Mouse (Mus musculus) heart, embryonic 16.5 days (tissue): Measurements from ENCODE around the gene Aknad1. TPM values are rescaled to one million over a fixed set of nuclear protein-coding genes. Genes with fewer than 3 reads are reported as not detected.

Experiments used
- ATAC-seq: fragments of 200-750 bp; cut with Nextera tagmentation; replicated peaks from 2 replicates; pipeline ENCODE4 v1.8.0; 2017; ENCODE audit warnings: moderate number of reproducible peaks; ENCODE audit not compliant: insufficient read depth, low FRiP score; ENCODE audit errors: extremely low read depth
- H3K27ac ChIP-seq: fragments of 300-500 bp; sonication (generic); 2 replicates; pipeline ENCODE4 v1.5.1; 2014; ENCODE audit warnings: mild to moderate bottlenecking, low read length, control low read depth, moderate library complexity
- H3K27me3 ChIP-seq: fragments of 300-500 bp; sonication (generic); 2 replicates; pipeline ENCODE4 v1.6.1; 2014; ENCODE audit warnings: low read length, mixed read lengths; ENCODE audit not compliant: control insufficient read depth, insufficient read depth
- H3K36me3 ChIP-seq: fragments of 300-500 bp; sonication (generic); 2 replicates; pipeline ENCODE4 v1.6.1; 2014; ENCODE audit not compliant: control insufficient read depth, insufficient read depth
- H3K4me1 ChIP-seq: fragments of 300-500 bp; sonication (generic); 2 replicates; pipeline ENCODE4 v1.6.1; 2014; ENCODE audit warnings: low read length, mixed read lengths; ENCODE audit not compliant: control insufficient read depth, insufficient read depth
- H3K4me2 ChIP-seq: fragments of 300-500 bp; sonication (generic); 2 replicates; pipeline ENCODE4 v1.6.1; 2014; ENCODE audit warnings: low read depth, mild to moderate bottlenecking, control low read depth, low read length
- H3K4me3 ChIP-seq: fragments of 300-500 bp; sonication (generic); 2 replicates; pipeline ENCODE4 v1.5.1; 2014; ENCODE audit warnings: mild to moderate bottlenecking, control low read depth, low read length
- H3K9ac ChIP-seq: fragments of 300-500 bp; sonication (generic); 2 replicates; pipeline ENCODE4 v1.6.1; 2014; ENCODE audit warnings: low read length, control low read depth
- H3K9me3 ChIP-seq: fragments of 300-500 bp; sonication (generic); replicated peaks from 2 replicates; pipeline ENCODE4 v1.6.1; 2016; ENCODE audit warnings: low read length; ENCODE audit not compliant: control insufficient read depth
- WGBS: fragments of 180-500 bp; shearing (Covaris S2); extraction: QIAGEN DNeasy Blood & Tissue Kit; methylation state at CpG from one replicate; pipeline ENCODE4 v1.1.7; 2014; 5-methylcytosine and 5-hydroxymethylcytosine counted together
- polyA plus RNA-seq: library from polyadenylated mRNA; unstranded; fragments of >200 nt; fragmentation: Nextera tagmentation; extraction: Ambion mirVana; gene quantifications from 2 replicates; pipeline ENCODE4 v1.2.1, GENCODE M21; 2015

Aknad1 gene
- polyA plus RNA-seq, 1 experiment from 2014 or later = not detected

DNA sequence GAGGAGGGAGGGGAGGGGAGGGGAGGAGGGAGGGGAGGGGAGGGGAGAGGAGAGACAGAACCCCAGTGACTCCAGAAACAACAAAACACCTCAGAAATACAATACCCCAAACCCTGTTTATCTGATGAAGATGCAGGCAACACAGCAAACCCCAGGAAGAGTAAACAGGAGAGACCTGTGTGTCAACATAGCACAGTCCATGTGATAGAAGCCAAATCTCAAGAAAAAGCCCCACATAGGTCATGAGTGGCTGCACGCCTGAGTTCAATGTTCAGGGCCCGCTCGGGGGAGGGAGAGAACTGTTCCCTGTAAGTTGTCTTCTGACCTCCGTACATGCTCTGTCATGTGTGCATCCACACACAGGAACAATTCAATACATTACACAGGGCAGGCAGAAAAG lies 56.9 kb downstream of the Aknad1 start:
- no peaks in the 10 kb centered on the region for H3K27me3 ChIP-seq
- no peak for ATAC-seq
- H3K4me2 ChIP-seq = no peak overlapping the region
- H3K36me3 ChIP-seq = peaks cover 43% of the 10 kb centered on the region
- no peak overlapping the region for H3K4me3 ChIP-seq
- no peak overlapping the region for H3K9ac ChIP-seq
- no peaks in the 10 kb centered on the region for H3K4me1 ChIP-seq
- no peaks in the 10 kb centered on the region for H3K9me3 ChIP-seq
- 86% methylated on average over 4 of the region's 4 CpGs for WGBS
- H3K27ac ChIP-seq = no peak overlapping the region

DNA sequence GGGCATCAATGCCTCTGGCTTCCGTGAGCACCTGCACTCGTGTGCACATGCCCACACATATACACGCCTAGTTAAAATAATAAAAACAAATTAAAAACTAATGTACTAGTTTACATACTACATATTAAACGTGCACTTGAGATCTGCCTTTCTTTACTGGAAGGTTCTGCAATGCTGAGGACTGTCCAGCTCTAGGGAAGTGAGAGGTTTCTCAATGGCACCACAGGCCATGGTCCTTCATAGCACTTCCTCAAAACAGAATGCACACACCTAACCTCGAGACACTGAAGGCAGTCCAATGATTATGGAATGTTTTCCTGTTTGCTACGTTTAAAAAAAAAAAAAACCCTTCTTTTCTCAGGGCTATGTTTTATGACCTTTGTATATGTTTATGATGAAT lies 58.3 kb downstream of the Aknad1 start:
- Histone ChIP-seq H3K4me1 (no peaks in the 10 kb centered on the region), H3K9me3 (no peaks in the 10 kb centered on the region), H3K4me2 (no peak overlapping the region), H3K9ac (no peak overlapping the region), H3K4me3 (no peak overlapping the region), H3K27ac (no peak overlapping the region), H3K36me3 (peaks cover 48% of the 10 kb centered on the region), H3K27me3 (no peaks in the 10 kb centered on the region)
- no peak for ATAC-seq
- 87% methylated on average over 6 of the region's 6 CpGs for WGBS

GRCm38 (mm10) chr3:108798375-108798774 lies 58.9 kb downstream of the Aknad1 start:
- Histone ChIP-seq H3K36me3 (peaks cover 54% of the 10 kb centered on the region), H3K4me3 (no peak overlapping the region), H3K9ac (no peak overlapping the region), H3K4me2 (no peak overlapping the region), H3K27ac (no peak overlapping the region), H3K9me3 (no peaks in the 10 kb centered on the region), H3K4me1 (no peaks in the 10 kb centered on the region), H3K27me3 (no peaks in the 10 kb centered on the region)
- WGBS = 88% methylated on average over 2 of the region's 2 CpGs
- no peak for ATAC-seq

DNA sequence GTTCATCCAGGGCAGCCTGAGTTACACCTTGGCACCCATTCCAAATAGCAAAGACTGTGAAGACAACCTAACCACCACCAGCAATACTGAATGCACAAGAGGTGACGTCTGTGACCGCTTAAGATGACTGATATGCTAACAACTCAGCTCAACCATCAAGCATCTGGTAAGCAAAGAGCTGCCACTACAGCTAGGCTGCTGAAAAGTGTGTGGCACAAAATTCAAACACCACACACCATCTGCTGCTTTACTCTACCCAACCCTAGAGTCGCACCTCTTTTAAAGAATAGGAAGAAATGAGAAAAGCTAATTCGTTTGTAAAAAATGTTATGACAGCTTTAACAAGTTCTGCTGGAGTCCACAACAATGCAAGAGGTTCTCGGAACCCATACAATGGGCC lies 66.2 kb downstream of the Aknad1 start:
- WGBS = 69% methylated on average over 5 of the region's 5 CpGs
- H3K4me3 ChIP-seq = no peak overlapping the region
- peaks cover 33% of the 10 kb centered on the region for H3K36me3 ChIP-seq

DNA sequence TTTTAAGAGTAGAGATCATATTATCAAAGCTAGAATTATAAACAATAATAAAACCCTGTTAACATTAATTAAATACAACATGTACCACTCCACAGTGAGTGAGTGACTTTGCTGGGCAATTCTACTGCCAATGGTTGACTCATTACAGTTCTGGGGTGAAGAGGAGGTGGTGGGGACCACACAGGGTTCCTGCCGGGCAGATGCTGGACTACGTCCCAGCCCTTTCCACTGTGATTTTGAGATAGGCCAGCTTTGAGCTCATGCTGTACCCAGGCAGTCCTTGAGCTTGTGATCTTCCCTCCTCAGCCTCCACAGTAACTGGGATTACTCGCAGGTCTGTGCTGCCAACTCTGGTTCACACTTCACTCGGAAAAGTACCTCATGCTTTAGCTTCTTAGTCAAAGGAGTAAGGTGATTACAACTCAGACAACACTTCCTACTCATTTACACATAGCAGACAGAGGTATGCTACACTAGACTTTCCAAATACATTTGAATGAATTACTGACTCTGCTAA lies 71.3 kb downstream of the Aknad1 start:
- H3K4me2 ChIP-seq = no peak overlapping the region
- 59% methylated on average over 4 of the region's 4 CpGs for WGBS
- H3K9me3 ChIP-seq = no peaks in the 10 kb centered on the region
- H3K36me3 ChIP-seq = peaks cover 16% of the 10 kb centered on the region
- no peak; the same call in 1 of the 2 replicates for ATAC-seq
- H3K27ac ChIP-seq = no peak overlapping the region
- H3K27me3 ChIP-seq = no peaks in the 10 kb centered on the region
- H3K4me1 ChIP-seq = peaks cover 4% of the 10 kb centered on the region
- no peak overlapping the region for H3K9ac ChIP-seq
- H3K4me3 ChIP-seq = no peak overlapping the region

More for the DNA sequence above, 66.2 kb downstream of the Aknad1 start:
- H3K9me3 ChIP-seq = no peaks in the 10 kb centered on the region
- no peak overlapping the region for H3K4me2 ChIP-seq
- no peak overlapping the region for H3K9ac ChIP-seq
- no peaks in the 10 kb centered on the region for H3K27me3 ChIP-seq
- ATAC-seq = no peak; the same call in 1 of the 2 replicates
- peaks cover 7% of the 10 kb centered on the region for H3K4me1 ChIP-seq
- H3K27ac ChIP-seq = peak overlapping the region; percentile 29; the same call in 1 of the 2 replicates

- Histone ChIP-seq H3K36me3 (peaks cover 26% of the 10 kb centered on the region), H3K4me2 (no peak overlapping the region), H3K27me3 (no peaks in the 10 kb centered on the region), H3K4me3 (no peak overlapping the region), H3K27ac (no peak overlapping the region), H3K4me1 (0 out of 2 replicates have a peak, but pooled peaks cover 3% of the 10 kb centered on the region), H3K9me3 (no peaks in the 10 kb centered on the region), H3K9ac (no peak overlapping the region)
- no peak for ATAC-seq
- WGBS = 67% methylated on average over 4 of the region's 4 CpGs
Measured at GRCm38 (mm10) chr3:108815631-108816030, 76.2 kb downstream of the Aknad1 start.

DNA sequence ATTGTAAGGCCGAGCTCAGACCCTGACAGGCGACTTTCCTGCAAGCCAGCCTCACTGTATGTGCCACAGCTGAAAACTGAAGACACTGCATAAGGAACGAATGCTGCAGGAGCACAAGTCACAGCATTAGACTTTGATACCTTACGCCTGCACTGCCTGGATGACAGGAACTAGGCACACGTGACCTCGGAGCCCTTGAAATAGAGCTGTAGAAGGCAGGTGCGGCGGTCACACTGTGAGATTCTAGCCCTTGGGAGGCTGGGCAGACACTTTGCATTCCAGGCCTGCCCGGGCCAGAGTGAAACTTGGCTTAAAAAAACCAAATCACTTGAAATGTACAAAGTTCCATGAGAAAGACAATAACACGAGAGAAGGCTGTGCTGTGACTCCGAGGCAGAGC lies 91.0 kb downstream of the Aknad1 start:
- 52% methylated on average over 11 of the region's 11 CpGs for WGBS
- Histone ChIP-seq H3K27me3 (no peaks in the 10 kb centered on the region), H3K4me3 (no peak overlapping the region), H3K9ac (peak overlapping the region; percentile 43; the same call in 1 of the 2 replicates), H3K4me2 (peak overlapping the region; percentile 34), H3K9me3 (no peaks in the 10 kb centered on the region), H3K36me3 (peaks cover 11% of the 10 kb centered on the region), H3K27ac (0 out of 2 replicates have a peak overlapping the region, but pooled peaks have one; percentile 39), H3K4me1 (peaks cover 10% of the 10 kb centered on the region)
- peak; percentile 78 for ATAC-seq

DNA sequence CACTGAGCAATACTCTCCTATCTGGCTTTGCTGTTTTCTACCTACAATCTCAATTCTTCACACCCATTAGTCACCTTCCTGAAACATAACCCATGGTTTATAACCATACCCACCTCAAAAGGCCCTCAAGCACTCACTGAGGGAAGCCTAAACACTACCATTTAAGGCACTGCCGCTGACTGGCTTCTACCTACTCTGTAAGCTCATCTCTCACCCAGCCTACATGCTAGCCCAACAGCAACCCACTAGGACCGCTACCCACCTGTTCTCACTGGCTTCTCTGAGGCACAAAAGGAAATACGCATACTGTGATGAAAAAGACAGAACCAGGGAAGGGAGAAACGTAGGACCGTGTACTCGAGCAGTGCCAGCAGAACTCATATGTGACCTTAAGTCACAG lies 92.3 kb downstream of the Aknad1 start:
- no peak overlapping the region for H3K4me3 ChIP-seq
- 90% methylated on average over 6 of the region's 6 CpGs for WGBS
- H3K36me3 ChIP-seq = peaks cover 10% of the 10 kb centered on the region
- no peak overlapping the region for H3K9ac ChIP-seq
- no peak overlapping the region for H3K4me2 ChIP-seq
- no peaks in the 10 kb centered on the region for H3K27me3 ChIP-seq
- no peak for ATAC-seq
- H3K4me1 ChIP-seq = peaks cover 10% of the 10 kb centered on the region
- H3K9me3 ChIP-seq = no peaks in the 10 kb centered on the region
- H3K27ac ChIP-seq = no peak overlapping the region
